Mouse (Mus musculus) CH12.LX (cell line): ENCODE measurements around the gene Tescl. TPM values are rescaled to one million over a fixed set of nuclear protein-coding genes. Genes with fewer than 3 reads are reported as not detected.
A peak's percentile ranks its signal among the peaks of the same experiment; 100 is the strongest.

Experiments used
- DNase-seq: peaks from one replicate; pipeline ENCODE4 v3.0.0-alpha.2; 2013; ENCODE audit errors: extremely low read depth
- H3K27ac ChIP-seq: 2 replicates; pipeline ENCODE4 v1.5.1; 2012; ENCODE audit warnings: low read depth, mild to moderate bottlenecking, control low read depth, moderate library complexity; ENCODE audit not compliant: insufficient read depth
- H3K27me3 ChIP-seq: replicated peaks from 2 replicates; pipeline ENCODE3; 2012; ENCODE audit warnings: inconsistent platforms
- H3K36me3 ChIP-seq, 2 experiments: replicated peaks in 1 of 2; 2 replicates each; pipeline versions ENCODE3 to v1.6.1; 2012; ENCODE audit warnings: inconsistent platforms in 1 of 2, low read length in 1 of 2, mild to moderate bottlenecking in 1 of 2, mixed read lengths in 1 of 2, moderate library complexity in 1 of 2; ENCODE audit not compliant: control insufficient read depth in 1 of 2, insufficient read depth in 1 of 2
- H3K4me1 ChIP-seq, 2 experiments: 2 replicates each; pipeline ENCODE4 v1.6.1; 2012; ENCODE audit warnings: inconsistent platforms in 1 of 2, moderate library complexity in 1 of 2; ENCODE audit not compliant: insufficient read depth in 2 of 2, control insufficient read depth in 1 of 2
- H3K4me2 ChIP-seq: 2 replicates; pipeline ENCODE4 v1.6.1; 2012; ENCODE audit warnings: low read depth, mild to moderate bottlenecking, control low read depth; ENCODE audit not compliant: poor library complexity, insufficient read depth, severe bottlenecking
- H3K4me3 ChIP-seq, 3 experiments: fragments of 150-350 bp in 1 of 3; sonication (generic) in 1 of 3; replicated peaks in 1 of 3; 2 replicates each; pipeline versions ENCODE3 to v1.5.1; 2011 to 2012; ENCODE audit warnings: low read depth in 2 of 3, low read length in 2 of 3, mild to moderate bottlenecking in 2 of 3, moderate library complexity in 2 of 3, control low read depth in 1 of 3, improper control_type of control experiment in 1 of 3, inconsistent platforms in 1 of 3, mixed read lengths in 1 of 3; ENCODE audit not compliant: poor library complexity in 1 of 3
- H3K79me2 ChIP-seq: replicated peaks from 2 replicates; pipeline ENCODE4 v1.6.1; 2012; ENCODE audit warnings: mild to moderate bottlenecking, moderate library complexity; ENCODE audit not compliant: control insufficient read depth, poor library complexity, insufficient read depth, severe bottlenecking; ENCODE audit errors: extremely low read depth
- H3K9ac ChIP-seq: 2 replicates; pipeline ENCODE4 v1.6.1; 2012; ENCODE audit warnings: low read depth, mild to moderate bottlenecking, control low read depth, moderate library complexity; ENCODE audit not compliant: insufficient read depth
- H3K9me3 ChIP-seq: replicated peaks from 2 replicates; pipeline ENCODE3; 2012; ENCODE audit warnings: low read length, inconsistent platforms, mixed read lengths
- CTCF ChIP-seq, 2 experiments: IDR thresholded peaks in 1 of 2; conservative IDR thresholded peaks in 1 of 2; 2 replicates each; pipeline ENCODE4 v1.5.1; 2011 to 2012; ENCODE audit warnings: low read depth in 2 of 2, low read length in 2 of 2, improper control_type of control experiment in 1 of 2, inconsistent platforms in 1 of 2, mild to moderate bottlenecking in 1 of 2, moderate library complexity in 1 of 2
- ELF1 ChIP-seq: IDR thresholded peaks from 2 replicates; pipeline ENCODE4 v1.6.1; 2014; ENCODE audit warnings: low read depth, mild to moderate bottlenecking, inconsistent platforms, low read length, improper control_type of control experiment
- HCFC1 ChIP-seq: IDR thresholded peaks from 2 replicates; pipeline ENCODE4 v1.6.1; 2012; ENCODE audit warnings: low read depth, mild to moderate bottlenecking, inconsistent platforms, low read length, improper control_type of control experiment
- IRF4 ChIP-seq: IDR thresholded peaks from 2 replicates; pipeline ENCODE4 v1.6.1; 2014; ENCODE audit warnings: low read depth, mild to moderate bottlenecking, inconsistent platforms, low read length, improper control_type of control experiment
- JUN ChIP-seq: IDR thresholded peaks from 2 replicates; pipeline ENCODE4 v1.6.1; 2011; ENCODE audit warnings: low read depth, mild to moderate bottlenecking, low read length, improper control_type of control experiment, moderate library complexity; ENCODE audit not compliant: insufficient read depth
- JUND ChIP-seq: conservative IDR thresholded peaks from 2 replicates; pipeline ENCODE4 v1.6.1; 2011; ENCODE audit warnings: low read depth, low read length, improper control_type of control experiment
- MAFK ChIP-seq: IDR thresholded peaks from 2 replicates; pipeline ENCODE4 v1.6.1; 2011; ENCODE audit warnings: low read length, improper control_type of control experiment; ENCODE audit not compliant: insufficient replicate concordance
- MAX ChIP-seq: IDR thresholded peaks from 2 replicates; pipeline ENCODE4 v1.6.1; 2011; ENCODE audit warnings: low read length, improper control_type of control experiment
- MAZ ChIP-seq: IDR thresholded peaks from 2 replicates; pipeline ENCODE4 v1.6.1; 2012; ENCODE audit warnings: low read depth, mild to moderate bottlenecking, inconsistent platforms, low read length, improper control_type of control experiment, moderate library complexity
- MEF2A ChIP-seq: IDR thresholded peaks from 2 replicates; pipeline ENCODE4 v1.6.1; 2014; ENCODE audit warnings: low read depth, mild to moderate bottlenecking, inconsistent platforms, low read length, improper control_type of control experiment, borderline replicate concordance
- MYC ChIP-seq: IDR thresholded peaks from 2 replicates; pipeline ENCODE4 v1.6.1; 2011; ENCODE audit warnings: low read depth, mild to moderate bottlenecking, improper control_type of control experiment, low read length
- NELFE ChIP-seq: IDR thresholded peaks from 2 replicates; pipeline ENCODE4 v1.6.1; 2011; ENCODE audit warnings: low read depth, low read length, improper control_type of control experiment
- NRF1 ChIP-seq: IDR thresholded peaks from 2 replicates; pipeline ENCODE4 v1.6.1; 2014; ENCODE audit warnings: low read depth, mild to moderate bottlenecking, inconsistent platforms, low read length, improper control_type of control experiment, moderate library complexity
- RAD21 ChIP-seq: IDR thresholded peaks from 2 replicates; pipeline ENCODE4 v1.6.1; 2011; ENCODE audit warnings: low read depth, mild to moderate bottlenecking, low read length, improper control_type of control experiment, moderate library complexity
- UBTF ChIP-seq: IDR thresholded peaks from 2 replicates; pipeline ENCODE4 v1.6.1; 2012; ENCODE audit warnings: low read depth, mild to moderate bottlenecking, inconsistent platforms, low read length, improper control_type of control experiment, moderate library complexity
- USF1 ChIP-seq: IDR thresholded peaks from 2 replicates; pipeline ENCODE4 v1.6.1; 2014; ENCODE audit warnings: low read depth, mild to moderate bottlenecking, inconsistent platforms, low read length, improper control_type of control experiment
- ZC3H11A ChIP-seq: IDR thresholded peaks from 2 replicates; pipeline ENCODE4 v1.6.1; 2012; ENCODE audit warnings: low read depth, mild to moderate bottlenecking, inconsistent platforms, low read length, improper control_type of control experiment
- ZNF384 ChIP-seq: IDR thresholded peaks from 2 replicates; pipeline ENCODE4 v1.6.1; 2012; ENCODE audit warnings: low read depth, low read length, improper control_type of control experiment, inconsistent platforms
- dilution Hi-C: fragments of 300-500 bp; cut with MboI; formaldehyde crosslinking; loops from 2 replicates; pipeline ENCODE4 v1.14.3; 2020; ENCODE audit warnings: low sequenced_read_pairs; ENCODE audit not compliant: extremely low pct_unique_long_range_greater_than_20kb, extremely low pct_ligation_motif_present
- in situ Hi-C: fragments of 300-500 bp; cut with MboI; formaldehyde crosslinking; loops from 3 replicates; pipeline ENCODE4 v1.14.3; 2019; ENCODE audit warnings: low sequenced_read_pairs, low pct_ligation_motif_present, low pct_unique_long_range_greater_than_20kb, mixed read lengths
- polyA plus RNA-seq: library from polyadenylated mRNA; unstranded; fragments of >175 nt; gene quantifications from 2 replicates; pipeline ENCODE4 v1.2.1, GENCODE M21; 2012; ENCODE audit warnings: low read depth; ENCODE audit not compliant: insufficient read length
- total RNA-seq, 2 experiments: library from RNA; depleted of rRNA; stranded (reverse); fragments of 300-350 nt in 1 of 2; fragments of >200 nt in 1 of 2; gene quantifications; 2 replicates each; pipeline ENCODE4 v1.2.3; 2012 to 2014

The Tescl gene
- total and polyA plus RNA-seq, 3 experiments, result not detected

GRCm38 (mm10) chr7:24288512-24288911 is 45.2 kb downstream of the Tescl start:
- Histone ChIP-seq H3K27ac (no peak overlapping the region), H3K27me3 (no peaks in the 10 kb centered on the region), H3K9me3 (no peaks in the 10 kb centered on the region), H3K9ac (no peak overlapping the region), H3K4me1 (peaks cover 0 to 5% of the 10 kb centered on the region in 2 experiments; a peak in 1 of 4 replicates), H3K4me2 (no peak overlapping the region), H3K36me3 (peaks cover 9 to 33% of the 10 kb centered on the region in 2 experiments), H3K4me3 (no peak overlapping the region), H3K79me2 (no peaks in the 10 kb centered on the region)
- no peak for TF ChIP-seq MYC
- TF ChIP-seq MAX, result no peak
- no peak for TF ChIP-seq MEF2A
- no peak for TF ChIP-seq JUND
- TF ChIP-seq MAZ, result no peak
- no peak for TF ChIP-seq JUN
- no peak for TF ChIP-seq NELFE
- TF ChIP-seq RAD21, result no peak
- dilution Hi-C loops, result no loop called here
- no peak for DNase-seq
- in situ Hi-C loops, result no loop called here

GRCm38 (mm10) chr7:24287670-24288069 is 46.1 kb downstream of the Tescl start:
- H3K79me2 ChIP-seq, result no peaks in the 10 kb centered on the region
- H3K36me3 ChIP-seq, result peaks cover 9 to 28% of the 10 kb centered on the region in 2 experiments
- H3K4me1 ChIP-seq, result peaks cover 0 to 5% of the 10 kb centered on the region in 2 experiments; a peak in 1 of 4 replicates
- in situ Hi-C loops, result no loop called here
- no peaks in the 10 kb centered on the region for H3K9me3 ChIP-seq
- H3K9ac ChIP-seq, result no peak overlapping the region
- dilution Hi-C loops, result no loop called here
- H3K27ac ChIP-seq, result no peak overlapping the region
- peaks cover 3% of the 10 kb centered on the region for H3K27me3 ChIP-seq
- DNase-seq, result no peak
- H3K4me3 ChIP-seq, result no peak overlapping the region
- no peak overlapping the region for H3K4me2 ChIP-seq
- TF ChIP-seq CTCF (conservative IDR thresholded peaks at IDR 0.05 in 1 of 2, IDR thresholded peaks at IDR 0.05 in 1 of 2; ENCODE audit: low read depth in 2 of 2, low read length in 2 of 2) (peak in 1 of 2 experiments; percentile 5; a peak in 1 of 4 replicates), NRF1 (no peak), MAZ (no peak)

GRCm38 (mm10) chr7:24286916-24287315 is 46.8 kb downstream of the Tescl start:
- H3K79me2 ChIP-seq, result no peaks in the 10 kb centered on the region
- H3K4me1 ChIP-seq, result peaks cover 0 to 5% of the 10 kb centered on the region in 2 experiments; a peak in 1 of 4 replicates
- H3K4me2 ChIP-seq, result no peak overlapping the region
- no peak overlapping the region for H3K4me3 ChIP-seq
- H3K9me3 ChIP-seq, result no peaks in the 10 kb centered on the region
- H3K27me3 ChIP-seq, result peaks cover 3% of the 10 kb centered on the region
- dilution Hi-C loops (no loop called here), in situ Hi-C loops (no loop called here)
- peaks cover 9 to 21% of the 10 kb centered on the region in 2 experiments for H3K36me3 ChIP-seq
- no peak overlapping the region for H3K9ac ChIP-seq
- H3K27ac ChIP-seq, result no peak overlapping the region
- TF ChIP-seq ZC3H11A (no peak), UBTF (no peak), ZNF384 (no peak), IRF4 (no peak), ELF1 (no peak), HCFC1 (no peak), MAFK (no peak), USF1 (no peak)
- no peak for DNase-seq
